Mouse (Mus musculus) intestine, embryonic 15.5 days (tissue): ENCODE results near the gene Fzd4. TPM values are rescaled to one million over a fixed set of nuclear protein-coding genes. Genes with fewer than 3 reads are reported as not detected.

Source experiments
- ATAC-seq: fragments of 200-750 bp; cut with Nextera tagmentation; 2 replicates; pipeline ENCODE4 v1.8.0; 2017; ENCODE audit warnings: moderate TSS enrichment, moderate library complexity
- H3K27ac ChIP-seq: fragments of 300-500 bp; sonication (generic); 2 replicates; pipeline ENCODE4 v1.5.1; 2015; ENCODE audit warnings: mild to moderate bottlenecking, inconsistent platforms
- H3K27me3 ChIP-seq: fragments of 300-500 bp; sonication (generic); replicated peaks from 2 replicates; pipeline ENCODE4 v1.6.1; 2015; ENCODE audit warnings: inconsistent platforms
- H3K36me3 ChIP-seq: fragments of 300-500 bp; sonication (generic); 2 replicates; pipeline ENCODE4 v1.6.1; 2015; ENCODE audit warnings: inconsistent platforms
- H3K4me1 ChIP-seq: fragments of 300-500 bp; sonication (generic); replicated peaks from 2 replicates; pipeline ENCODE4 v1.6.1; 2015; ENCODE audit warnings: inconsistent platforms
- H3K4me2 ChIP-seq: fragments of 300-500 bp; sonication (generic); replicated peaks from 2 replicates; pipeline ENCODE4 v1.6.1; 2015; ENCODE audit warnings: mild to moderate bottlenecking, inconsistent platforms
- H3K4me3 ChIP-seq: fragments of 300-500 bp; sonication (generic); replicated peaks from 2 replicates; pipeline ENCODE4 v1.5.1; 2015; ENCODE audit warnings: inconsistent platforms
- H3K9ac ChIP-seq: fragments of 300-500 bp; sonication (generic); 2 replicates; pipeline ENCODE4 v1.6.1; 2015; ENCODE audit warnings: inconsistent platforms
- H3K9me3 ChIP-seq: fragments of 300-500 bp; sonication (generic); 2 replicates; pipeline ENCODE4 v1.6.1; 2016; ENCODE audit warnings: inconsistent platforms
- WGBS: fragments of 180-500 bp; shearing (Covaris S2); methylation state at CpG from one replicate; pipeline ENCODE4 v1.1.7; 2015; 5-methylcytosine and 5-hydroxymethylcytosine counted together
- polyA plus RNA-seq: library from polyadenylated mRNA; unstranded; fragments of >200 nt; fragmentation: Nextera tagmentation; extraction: Ambion mirVana; gene quantifications from 2 replicates; pipeline ENCODE4 v1.2.1, GENCODE M21; 2015

Gene Fzd4
- polyA plus RNA-seq, 1 experiment from 2014 or later, result 9.1 TPM

DNA sequence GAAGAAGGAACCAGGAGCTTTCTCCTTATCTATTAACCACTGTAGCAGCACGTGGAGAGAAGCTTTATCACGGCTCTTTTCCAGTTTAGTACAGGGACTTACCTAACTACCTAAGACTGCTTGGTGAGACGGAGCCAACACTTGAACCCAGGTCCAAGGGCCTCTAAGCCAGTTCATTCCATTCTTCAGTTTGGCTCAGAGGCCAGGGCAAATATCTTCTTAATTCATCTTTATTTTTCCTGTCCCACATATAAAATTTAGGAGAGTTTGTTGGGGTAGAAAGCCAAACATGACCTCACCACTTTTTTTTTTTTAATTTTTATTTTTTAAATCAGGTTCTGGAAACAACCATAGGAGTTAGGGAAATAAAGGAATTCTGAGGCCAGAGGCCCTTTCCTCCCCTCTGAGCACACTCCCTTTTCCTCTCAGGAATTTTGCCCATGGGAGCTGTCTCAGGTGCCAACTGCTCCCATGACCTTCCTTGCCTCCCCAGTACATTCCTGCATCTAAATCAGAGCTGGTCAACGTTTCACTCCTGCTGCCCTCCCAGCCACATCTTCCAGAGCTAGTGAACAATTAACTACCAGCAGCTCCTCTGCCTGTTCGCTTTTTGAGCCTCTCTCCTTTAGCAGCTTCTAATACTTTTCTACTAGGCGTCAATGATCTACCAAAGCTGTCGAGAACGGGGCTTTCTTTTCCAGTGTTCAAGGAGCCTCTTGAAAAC lies 29.9 kb downstream of the Fzd4 start:
- WGBS, result 41% methylated on average over 8 of the region's 8 CpGs
- Histone ChIP-seq H3K27ac (no peak overlapping the region), H3K4me2 (no peak overlapping the region), H3K9me3 (no peaks in the 10 kb centered on the region), H3K4me1 (0 out of 2 replicates have a peak, but pooled peaks cover 4% of the 10 kb centered on the region), H3K36me3 (no peaks in the 10 kb centered on the region), H3K9ac (no peak overlapping the region), H3K4me3 (no peak overlapping the region), H3K27me3 (no peaks in the 10 kb centered on the region)
- ATAC-seq, result peak; percentile 63

GRCm38 (mm10) chr7:89436404-89436803 lies 32.2 kb downstream of the Fzd4 start:
- Histone ChIP-seq H3K4me2 (no peak overlapping the region), H3K27ac (no peak overlapping the region), H3K4me1 (0 out of 2 replicates have a peak, but pooled peaks cover 4% of the 10 kb centered on the region), H3K9me3 (no peaks in the 10 kb centered on the region), H3K9ac (no peak overlapping the region), H3K4me3 (no peak overlapping the region), H3K27me3 (no peaks in the 10 kb centered on the region), H3K36me3 (no peaks in the 10 kb centered on the region)
- no peak for ATAC-seq
- 78% methylated on average over 5 of the region's 5 CpGs for WGBS

DNA sequence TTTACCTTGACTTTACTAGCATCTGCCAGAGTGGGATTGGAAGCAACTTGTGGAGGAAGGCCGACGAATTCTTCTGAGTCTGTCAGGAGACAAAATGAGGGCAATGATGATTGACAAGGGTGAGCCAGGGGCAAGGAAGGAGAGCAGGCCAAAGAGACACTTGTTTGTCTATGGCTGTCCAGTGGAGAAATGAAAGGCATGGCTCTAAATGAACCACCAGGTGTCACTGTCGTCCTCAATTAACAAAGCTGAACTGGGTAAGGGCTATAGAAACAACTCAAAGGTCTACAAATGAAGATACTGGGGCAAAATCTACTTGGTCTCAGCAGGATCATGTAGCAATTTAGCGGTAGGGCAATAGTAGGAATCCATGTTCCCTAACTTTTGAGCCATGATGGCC lies 33.4 kb downstream of the Fzd4 start:
- H3K36me3 ChIP-seq, result no peaks in the 10 kb centered on the region
- no peak overlapping the region for H3K9ac ChIP-seq
- H3K9me3 ChIP-seq, result no peaks in the 10 kb centered on the region
- no peaks in the 10 kb centered on the region for H3K27me3 ChIP-seq
- WGBS, result 49% methylated on average over 4 of the region's 4 CpGs
- no peak overlapping the region for H3K4me2 ChIP-seq
- H3K4me1 ChIP-seq, result 0 out of 2 replicates have a peak, but pooled peaks cover 4% of the 10 kb centered on the region
- no peak overlapping the region for H3K27ac ChIP-seq
- H3K4me3 ChIP-seq, result no peak overlapping the region
- 0 out of 2 replicates have a peak, but pooled peaks have one; percentile 23 for ATAC-seq

DNA sequence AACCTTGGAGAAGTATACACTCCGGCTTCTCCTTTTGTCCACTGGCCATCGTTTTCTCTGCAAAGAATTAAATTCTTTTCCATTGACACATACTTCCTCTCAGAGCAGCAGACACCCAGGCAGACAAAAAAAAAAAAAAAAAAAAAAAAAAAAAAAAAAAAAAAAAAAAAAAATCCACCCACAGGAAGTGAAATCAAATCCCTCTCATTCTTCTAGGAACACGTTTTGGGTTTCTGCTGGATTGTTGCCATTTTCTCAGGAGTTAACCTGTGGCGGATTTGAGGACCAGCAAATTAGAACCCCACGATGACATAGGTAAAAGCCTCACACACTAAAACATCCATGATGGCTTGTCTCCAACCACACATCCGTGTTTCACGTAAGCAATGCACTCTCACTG lies 37.1 kb downstream of the Fzd4 start:
- Histone ChIP-seq H3K9me3 (no peaks in the 10 kb centered on the region), H3K27ac (no peak overlapping the region), H3K36me3 (no peaks in the 10 kb centered on the region), H3K4me3 (no peak overlapping the region), H3K4me2 (no peak overlapping the region), H3K27me3 (no peaks in the 10 kb centered on the region), H3K9ac (no peak overlapping the region), H3K4me1 (no peaks in the 10 kb centered on the region)
- no peak for ATAC-seq
- 62% methylated on average over 7 of the region's 7 CpGs for WGBS

DNA sequence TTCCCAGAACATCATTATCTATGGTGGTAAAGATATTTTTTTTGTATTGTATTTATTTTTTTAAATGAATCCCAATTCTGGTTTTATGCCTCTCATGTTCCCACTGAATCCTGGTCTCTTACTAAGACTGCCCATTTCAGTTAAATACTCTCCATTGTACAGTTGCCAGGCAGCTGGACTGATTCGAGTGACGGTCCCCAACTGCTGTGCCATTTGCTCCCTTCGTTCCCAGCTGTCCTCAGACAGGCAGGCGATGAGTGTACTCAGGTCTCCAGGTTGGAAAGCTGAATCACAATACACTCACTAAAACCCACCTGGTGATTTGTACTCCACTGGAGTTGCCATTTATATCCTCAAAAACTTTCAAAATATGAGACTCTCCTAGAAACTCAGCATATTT lies 38.1 kb downstream of the Fzd4 start:
- H3K4me3 ChIP-seq, result no peak overlapping the region
- ATAC-seq, result no peak
- H3K27ac ChIP-seq, result no peak overlapping the region
- no peaks in the 10 kb centered on the region for H3K27me3 ChIP-seq
- no peak overlapping the region for H3K4me2 ChIP-seq
- 83% methylated on average over 4 of the region's 4 CpGs for WGBS
- H3K36me3 ChIP-seq, result no peaks in the 10 kb centered on the region
- H3K9ac ChIP-seq, result no peak overlapping the region
- no peaks in the 10 kb centered on the region for H3K4me1 ChIP-seq
- no peaks in the 10 kb centered on the region for H3K9me3 ChIP-seq

- WGBS, result 73% methylated on average over 4 of the region's 4 CpGs
- Histone ChIP-seq H3K27ac (no peak overlapping the region), H3K4me2 (no peak overlapping the region), H3K9ac (no peak overlapping the region), H3K36me3 (no peaks in the 10 kb centered on the region), H3K4me1 (no peaks in the 10 kb centered on the region), H3K4me3 (no peak overlapping the region), H3K9me3 (no peaks in the 10 kb centered on the region), H3K27me3 (no peaks in the 10 kb centered on the region)
- no peak for ATAC-seq
Measured at GRCm38 (mm10) chr7:89445137-89445536, 41.0 kb downstream of the Fzd4 start.

DNA sequence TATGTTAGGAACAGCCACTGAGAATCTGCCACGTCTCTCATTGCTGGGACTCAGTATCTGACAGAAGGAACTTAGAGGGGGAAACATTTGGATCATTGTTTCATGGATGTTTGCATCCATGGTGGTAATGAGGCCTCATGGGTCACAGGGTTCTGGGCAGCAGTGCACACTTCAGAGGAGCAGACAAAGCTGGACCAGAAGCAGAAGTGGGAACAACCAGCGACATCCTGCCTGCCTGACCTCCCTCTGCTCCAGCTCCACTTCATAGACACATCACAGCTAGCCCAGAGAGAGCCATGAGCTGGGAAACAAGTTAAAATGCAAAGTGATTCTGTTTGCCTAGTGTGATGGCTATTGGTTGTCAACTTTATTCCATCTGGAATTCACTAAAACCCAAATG lies 46.2 kb downstream of the Fzd4 start:
- WGBS, result 73% methylated on average over 2 of the region's 2 CpGs
- no peak for ATAC-seq
- no peak overlapping the region for H3K27ac ChIP-seq
- H3K27me3 ChIP-seq, result no peaks in the 10 kb centered on the region
- H3K36me3 ChIP-seq, result no peaks in the 10 kb centered on the region
- H3K4me1 ChIP-seq, result no peaks in the 10 kb centered on the region
- H3K4me3 ChIP-seq, result no peak overlapping the region
- H3K9ac ChIP-seq, result no peak overlapping the region
- no peak overlapping the region for H3K4me2 ChIP-seq
- H3K9me3 ChIP-seq, result no peaks in the 10 kb centered on the region

GRCm38 (mm10) chr7:89456380-89457076 lies 52.4 kb downstream of the Fzd4 start:
- ATAC-seq, result no peak
- Histone ChIP-seq H3K27me3 (no peaks in the 10 kb centered on the region), H3K4me1 (no peaks in the 10 kb centered on the region), H3K9ac (no peak overlapping the region), H3K27ac (no peak overlapping the region), H3K9me3 (no peaks in the 10 kb centered on the region), H3K4me2 (no peak overlapping the region), H3K4me3 (no peak overlapping the region), H3K36me3 (no peaks in the 10 kb centered on the region)
- 33% methylated on average over 7 of the region's 7 CpGs for WGBS

- 77% methylated on average over 2 of the region's 2 CpGs for WGBS
- Histone ChIP-seq H3K4me2 (no peak overlapping the region), H3K36me3 (no peaks in the 10 kb centered on the region), H3K27ac (no peak overlapping the region), H3K27me3 (no peaks in the 10 kb centered on the region), H3K4me3 (no peak overlapping the region), H3K9me3 (no peaks in the 10 kb centered on the region), H3K4me1 (no peaks in the 10 kb centered on the region), H3K9ac (no peak overlapping the region)
- no peak for ATAC-seq
Measured at GRCm38 (mm10) chr7:89459691-89460090, 55.5 kb downstream of the Fzd4 start.

- H3K27ac ChIP-seq, result no peak overlapping the region
- H3K4me1 ChIP-seq, result no peaks in the 10 kb centered on the region
- no peak overlapping the region for H3K4me2 ChIP-seq
- no peaks in the 10 kb centered on the region for H3K27me3 ChIP-seq
- H3K9ac ChIP-seq, result no peak overlapping the region
- no peaks in the 10 kb centered on the region for H3K9me3 ChIP-seq
- H3K4me3 ChIP-seq, result no peak overlapping the region
- ATAC-seq, result no peak
- H3K36me3 ChIP-seq, result no peaks in the 10 kb centered on the region
Measured at GRCm38 (mm10) chr7:89460911-89461310, 56.8 kb downstream of the Fzd4 start.

- no peak overlapping the region for H3K9ac ChIP-seq
- no peak overlapping the region for H3K4me3 ChIP-seq
- H3K4me2 ChIP-seq, result no peak overlapping the region
- no peak for ATAC-seq
- no peaks in the 10 kb centered on the region for H3K4me1 ChIP-seq
- no peaks in the 10 kb centered on the region for H3K27me3 ChIP-seq
- 71% methylated on average over 3 of the region's 3 CpGs for WGBS
- no peak overlapping the region for H3K27ac ChIP-seq
- H3K36me3 ChIP-seq, result no peaks in the 10 kb centered on the region
- H3K9me3 ChIP-seq, result no peaks in the 10 kb centered on the region
Measured at GRCm38 (mm10) chr7:89461351-89461750, 57.2 kb downstream of the Fzd4 start.
